Mouse (Mus musculus) stomach, embryonic 14.5 days (tissue): ENCODE data around the gene Slc25a12. TPM values are rescaled to one million over a fixed set of nuclear protein-coding genes. Genes with fewer than 3 reads are reported as not detected.

Experiments used
- ATAC-seq: fragments of 200-750 bp; cut with Nextera tagmentation; 2 replicates; pipeline ENCODE4 v1.8.0; 2017; ENCODE audit warnings: low read depth, moderate TSS enrichment; ENCODE audit not compliant: insufficient number of reproducible peaks, insufficient read depth, low FRiP score
- H3K27ac ChIP-seq: fragments of 300-500 bp; sonication (generic); 2 replicates; pipeline ENCODE4 v1.5.1; 2014; ENCODE audit warnings: mild to moderate bottlenecking, low read length, moderate library complexity, mixed read lengths
- H3K27me3 ChIP-seq: fragments of 300-500 bp; sonication (generic); 2 replicates; pipeline ENCODE4 v1.6.1; 2014; ENCODE audit warnings: low read length, control low read depth, mixed read lengths; ENCODE audit not compliant: control insufficient read depth, insufficient read depth
- H3K36me3 ChIP-seq: fragments of 300-500 bp; sonication (generic); 2 replicates; pipeline ENCODE4 v1.6.1; 2014; ENCODE audit warnings: mild to moderate bottlenecking, control low read depth, low read length, moderate library complexity, mixed read lengths; ENCODE audit not compliant: control insufficient read depth, insufficient read depth
- H3K4me1 ChIP-seq: fragments of 300-500 bp; sonication (generic); 2 replicates; pipeline ENCODE4 v1.6.1; 2014; ENCODE audit warnings: low read length, control low read depth, mixed read lengths; ENCODE audit not compliant: control insufficient read depth, insufficient read depth
- H3K4me2 ChIP-seq: fragments of 300-500 bp; sonication (generic); replicated peaks from 2 replicates; pipeline ENCODE4 v1.6.1; 2014; ENCODE audit warnings: low read depth, low read length, control low read depth
- H3K4me3 ChIP-seq: fragments of 300-500 bp; sonication (generic); 2 replicates; pipeline ENCODE4 v1.5.1; 2014; ENCODE audit warnings: low read depth, low read length, control low read depth
- H3K9ac ChIP-seq: fragments of 300-500 bp; sonication (generic); replicated peaks from 2 replicates; pipeline ENCODE4 v1.6.1; 2014; ENCODE audit warnings: low read depth, mild to moderate bottlenecking, control low read depth, low read length, moderate library complexity, mixed read lengths
- H3K9me3 ChIP-seq: fragments of 300-500 bp; sonication (generic); 2 replicates; pipeline ENCODE4 v1.6.1; 2016; ENCODE audit warnings: low read depth, low read length, control low read depth; ENCODE audit not compliant: control insufficient read depth
- WGBS: fragments of 180-500 bp; shearing (Covaris S2); extraction: QIAGEN DNeasy Blood & Tissue Kit; methylation state at CpG from one replicate; pipeline ENCODE4 v1.1.7; 2014; 5-methylcytosine and 5-hydroxymethylcytosine counted together
- polyA plus RNA-seq: library from polyadenylated mRNA; unstranded; fragments of >200 nt; fragmentation: Nextera tagmentation; extraction: Ambion mirVana; gene quantifications from 2 replicates; pipeline ENCODE4 v1.2.1, GENCODE M21; 2014

The Slc25a12 gene
- polyA plus RNA-seq, 1 experiment from 2014 or later, result 35.8 TPM

- Histone ChIP-seq H3K27me3 (no peaks in the 10 kb centered on the region), H3K4me1 (no peaks in the 10 kb centered on the region), H3K9ac (no peak overlapping the region), H3K9me3 (no peaks in the 10 kb centered on the region), H3K36me3 (peaks cover 3% of the 10 kb centered on the region), H3K4me2 (no peak overlapping the region), H3K27ac (no peak overlapping the region), H3K4me3 (no peak overlapping the region)
- ATAC-seq, result no peak
- 52% methylated on average over 10 of the region's 10 CpGs for WGBS
These were observed 55.5 kb downstream of the Slc25a12 start for GRCm38 (mm10) chr2:71312067-71312466.

GRCm38 (mm10) chr2:71309726-71310125 is 57.8 kb downstream of the Slc25a12 start:
- Histone ChIP-seq H3K27ac (no peak overlapping the region), H3K4me2 (no peak overlapping the region), H3K27me3 (no peaks in the 10 kb centered on the region), H3K36me3 (peaks cover 3% of the 10 kb centered on the region), H3K9ac (no peak overlapping the region), H3K4me3 (no peak overlapping the region), H3K4me1 (peaks cover 2% of the 10 kb centered on the region; the same call in 1 of the 2 replicates), H3K9me3 (no peaks in the 10 kb centered on the region)
- 72% methylated on average over 2 of the region's 2 CpGs for WGBS
- no peak for ATAC-seq

GRCm38 (mm10) chr2:71306357-71306756 is 61.2 kb downstream of the Slc25a12 start:
- no peak for ATAC-seq
- no peak overlapping the region for H3K27ac ChIP-seq

GRCm38 (mm10) chr2:71304821-71305220 is 62.7 kb downstream of the Slc25a12 start:
- Histone ChIP-seq H3K9me3 (no peaks in the 10 kb centered on the region), H3K4me1 (peaks cover 2% of the 10 kb centered on the region; the same call in 1 of the 2 replicates), H3K27me3 (no peaks in the 10 kb centered on the region), H3K27ac (no peak overlapping the region), H3K9ac (no peak overlapping the region), H3K4me3 (no peak overlapping the region), H3K36me3 (no peaks in the 10 kb centered on the region), H3K4me2 (no peak overlapping the region)
- ATAC-seq, result 0 out of 2 replicates have a peak, but pooled peaks have one; percentile 46
- 34% methylated on average over 3 of the region's 3 CpGs for WGBS

More at GRCm38 (mm10) chr2:71306357-71306756, 61.2 kb downstream of the Slc25a12 start:
- Histone ChIP-seq H3K27me3 (no peaks in the 10 kb centered on the region), H3K9ac (no peak overlapping the region), H3K9me3 (no peaks in the 10 kb centered on the region), H3K4me3 (no peak overlapping the region), H3K36me3 (peaks cover 3% of the 10 kb centered on the region; the same call in 1 of the 2 replicates), H3K4me2 (no peak overlapping the region), H3K4me1 (peaks cover 2% of the 10 kb centered on the region; the same call in 1 of the 2 replicates)

DNA sequence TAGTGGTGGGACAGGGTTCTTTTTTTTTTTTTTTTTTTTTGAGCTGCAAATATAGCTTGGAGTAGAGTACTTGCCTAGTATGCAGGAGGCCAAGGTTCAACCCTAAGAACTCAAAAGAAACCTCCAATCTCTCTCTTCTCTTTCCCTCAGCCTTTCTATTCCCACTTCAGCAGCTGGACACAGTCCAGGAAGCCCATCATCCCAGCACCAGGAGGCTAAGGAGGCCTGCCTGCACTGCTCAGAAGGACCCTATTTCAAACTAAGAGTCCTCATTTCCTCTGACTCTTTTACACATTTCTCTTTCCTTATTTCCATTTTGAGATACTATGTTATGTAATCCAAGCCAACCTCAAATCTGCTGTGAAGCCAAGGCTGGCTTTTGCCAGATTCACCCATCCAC is 64.3 kb downstream of the Slc25a12 start:
- Histone ChIP-seq H3K9me3 (no peaks in the 10 kb centered on the region), H3K27ac (no peak overlapping the region), H3K9ac (no peak overlapping the region), H3K27me3 (no peaks in the 10 kb centered on the region), H3K4me2 (no peak overlapping the region), H3K4me1 (peaks cover 2% of the 10 kb centered on the region; the same call in 1 of the 2 replicates), H3K4me3 (no peak overlapping the region), H3K36me3 (no peaks in the 10 kb centered on the region)
- no peak for ATAC-seq

GRCm38 (mm10) chr2:71302156-71302663 is 65.3 kb downstream of the Slc25a12 start:
- 59% methylated on average over 3 of the region's 3 CpGs for WGBS
- ATAC-seq, result no peak
- no peak overlapping the region for H3K27ac ChIP-seq
- H3K4me1 ChIP-seq, result peaks cover 2% of the 10 kb centered on the region; the same call in 1 of the 2 replicates
- no peak overlapping the region for H3K4me3 ChIP-seq
- no peaks in the 10 kb centered on the region for H3K27me3 ChIP-seq
- H3K36me3 ChIP-seq, result no peaks in the 10 kb centered on the region
- no peak overlapping the region for H3K9ac ChIP-seq
- H3K9me3 ChIP-seq, result no peaks in the 10 kb centered on the region
- H3K4me2 ChIP-seq, result no peak overlapping the region

DNA sequence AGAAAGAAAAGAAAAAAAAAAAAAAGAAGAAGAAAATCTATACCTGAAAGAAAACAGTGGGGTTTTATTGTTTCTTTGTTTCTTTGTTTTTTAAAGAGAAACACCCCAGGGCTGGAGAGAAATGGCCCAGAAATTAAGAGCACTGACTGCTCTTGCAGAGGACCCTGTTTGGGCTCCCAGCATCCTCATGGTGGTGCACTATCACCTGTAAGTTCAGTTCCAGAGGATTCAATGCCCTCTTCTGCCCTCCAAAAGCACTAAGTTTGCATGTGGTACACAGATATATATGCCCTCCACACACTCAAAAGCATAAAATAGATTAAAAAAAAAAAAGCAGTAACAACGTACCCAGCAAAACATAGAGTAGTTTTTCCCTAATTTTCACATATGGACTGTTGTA is 68.8 kb downstream of the Slc25a12 start:
- no peak overlapping the region for H3K4me3 ChIP-seq
- H3K4me2 ChIP-seq, result no peak overlapping the region
- H3K4me1 ChIP-seq, result peaks cover 6% of the 10 kb centered on the region
- WGBS, result 94% methylated on average over 1 of the region's 1 CpGs
- no peaks in the 10 kb centered on the region for H3K9me3 ChIP-seq
- H3K27ac ChIP-seq, result no peak overlapping the region
- H3K27me3 ChIP-seq, result no peaks in the 10 kb centered on the region
- no peaks in the 10 kb centered on the region for H3K36me3 ChIP-seq
- no peak overlapping the region for H3K9ac ChIP-seq
- ATAC-seq, result no peak

DNA sequence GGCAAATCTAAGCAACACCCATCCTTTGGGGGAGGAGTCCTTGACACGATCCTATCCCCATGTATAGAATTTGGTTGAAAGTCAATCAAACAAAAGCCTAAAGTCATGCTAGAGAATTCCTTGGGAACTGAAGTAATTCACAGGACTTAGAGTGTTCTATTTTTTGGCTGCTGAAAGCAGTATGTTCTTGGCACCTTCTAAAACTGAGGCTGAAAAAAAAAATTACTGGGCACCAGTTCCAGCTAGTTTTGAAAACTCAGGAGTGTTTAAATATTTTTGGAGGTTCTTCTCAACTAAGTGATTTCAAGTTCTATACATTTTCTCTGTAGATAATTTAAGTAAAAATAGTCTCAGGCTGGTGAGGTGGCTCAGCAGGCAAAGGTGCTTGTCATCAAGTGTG is 70.0 kb downstream of the Slc25a12 start:
- Histone ChIP-seq H3K9me3 (no peaks in the 10 kb centered on the region), H3K4me1 (peaks cover 6% of the 10 kb centered on the region), H3K4me3 (no peak overlapping the region), H3K36me3 (no peaks in the 10 kb centered on the region), H3K27ac (no peak overlapping the region), H3K27me3 (no peaks in the 10 kb centered on the region), H3K9ac (no peak overlapping the region), H3K4me2 (no peak overlapping the region)
- ATAC-seq, result no peak
- 58% methylated on average over 1 of the region's 1 CpGs for WGBS

DNA sequence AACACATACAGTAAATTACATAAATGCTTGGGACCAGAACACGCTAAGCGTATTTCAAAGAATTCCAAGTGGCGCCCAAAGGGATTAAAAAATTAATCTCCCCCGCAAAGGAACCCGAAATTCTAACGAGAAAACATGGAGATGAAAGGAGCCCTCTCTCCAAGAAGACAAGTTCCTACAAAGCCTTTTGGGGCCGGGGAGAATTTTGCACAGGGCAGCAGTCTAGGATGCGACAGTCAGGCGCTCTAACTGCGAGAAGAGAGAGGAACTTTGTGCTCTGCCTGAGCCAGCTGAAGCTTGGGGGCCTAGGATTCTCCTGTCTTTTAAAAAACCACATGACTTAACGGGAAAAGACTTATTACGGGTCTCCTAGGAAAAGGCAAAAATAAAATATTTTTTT is 71.7 kb downstream of the Slc25a12 start:
- no peak overlapping the region for H3K4me3 ChIP-seq
- ATAC-seq, result no peak
- WGBS, result 85% methylated on average over 12 of the region's 12 CpGs
- H3K27ac ChIP-seq, result no peak overlapping the region
- H3K4me1 ChIP-seq, result peaks cover 6% of the 10 kb centered on the region
- no peaks in the 10 kb centered on the region for H3K27me3 ChIP-seq
- no peaks in the 10 kb centered on the region for H3K9me3 ChIP-seq
- H3K4me2 ChIP-seq, result no peak overlapping the region
- H3K36me3 ChIP-seq, result no peaks in the 10 kb centered on the region
- no peak overlapping the region for H3K9ac ChIP-seq
